Mouse (Mus musculus) gonadal fat pad, adult 2 months (tissue): ENCODE data around the gene Map3k14. TPM values are rescaled to one million over a fixed set of nuclear protein-coding genes. Genes with fewer than 3 reads are reported as not detected.

ENCODE experiments used
- DNase-seq: peaks from one replicate; pipeline ENCODE4 v3.0.0-alpha.2; 2012; ENCODE audit warnings: low read depth
- polyA plus RNA-seq: library from polyadenylated mRNA; depleted of rRNA; stranded (reverse); fragments of >200 nt; gene quantifications from 2 replicates; pipeline ENCODE4 v1.2.3, GENCODE M21; 2012; rRNA removed

Map3k14 gene
- polyA plus RNA-seq, 1 experiment = 9.7 TPM

DNA sequence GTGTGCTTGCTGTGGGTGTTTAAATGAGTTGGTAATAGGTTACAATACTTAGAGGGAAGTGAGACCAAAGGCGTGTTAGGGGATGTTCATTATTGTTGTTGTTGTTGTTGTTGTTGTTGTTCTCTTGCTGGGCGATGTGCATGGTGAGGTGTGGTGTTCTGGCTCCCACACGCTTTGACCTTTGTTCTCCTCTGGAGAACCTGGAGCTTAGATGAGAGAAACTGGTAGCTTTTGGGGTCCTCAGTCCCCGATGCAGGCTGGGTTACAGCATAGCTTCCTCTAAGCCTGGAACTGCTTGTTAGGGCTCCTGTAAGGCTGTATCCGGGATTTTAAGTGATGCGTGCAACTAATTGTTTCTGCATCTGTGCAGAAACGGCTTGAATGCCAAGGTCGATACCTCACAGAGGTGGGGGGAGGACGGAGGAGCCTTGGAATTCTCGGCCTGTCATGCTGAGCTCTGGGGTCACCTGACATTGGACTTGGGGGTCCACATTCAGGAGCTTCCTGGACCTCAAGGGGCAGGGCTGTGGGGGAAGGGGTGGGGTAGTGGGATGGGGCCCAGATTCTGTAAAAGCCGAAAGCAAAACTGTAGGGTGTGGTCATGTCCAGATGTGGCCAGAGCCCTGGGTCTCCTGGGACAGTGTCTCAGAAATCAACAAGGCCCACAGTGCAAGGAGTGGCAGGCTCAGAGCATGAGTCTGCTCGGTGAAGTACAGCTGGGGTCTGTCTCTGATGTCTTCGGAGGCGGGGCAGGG is 91.4 kb downstream of the Map3k14 start:
- no peak for DNase-seq

DNA sequence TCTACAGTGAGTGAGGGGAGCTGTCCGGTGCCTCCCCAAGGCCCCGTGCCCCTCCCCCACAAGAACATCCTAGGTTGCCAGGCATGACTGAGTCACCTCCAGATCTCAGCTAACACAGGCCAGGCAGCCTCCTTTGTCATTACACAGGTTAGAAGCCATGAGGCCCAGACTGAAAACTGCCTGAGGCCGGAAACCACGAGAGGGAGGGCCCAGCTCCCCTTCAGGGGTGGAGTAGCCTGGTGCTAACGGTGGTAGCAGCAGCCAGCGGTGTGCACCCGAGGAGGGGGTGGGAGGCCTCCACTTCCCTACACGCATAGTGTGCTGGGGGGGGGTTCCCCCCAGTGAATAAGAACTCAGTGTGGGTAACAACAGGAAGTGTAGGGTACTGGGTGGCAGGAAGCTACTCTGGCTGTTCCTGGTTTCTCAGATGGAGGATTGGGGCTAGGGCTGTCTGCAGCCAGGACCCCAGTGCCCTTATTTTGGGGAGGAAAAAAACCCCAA is 92.3 kb downstream of the Map3k14 start:
- DNase-seq = no peak

DNA sequence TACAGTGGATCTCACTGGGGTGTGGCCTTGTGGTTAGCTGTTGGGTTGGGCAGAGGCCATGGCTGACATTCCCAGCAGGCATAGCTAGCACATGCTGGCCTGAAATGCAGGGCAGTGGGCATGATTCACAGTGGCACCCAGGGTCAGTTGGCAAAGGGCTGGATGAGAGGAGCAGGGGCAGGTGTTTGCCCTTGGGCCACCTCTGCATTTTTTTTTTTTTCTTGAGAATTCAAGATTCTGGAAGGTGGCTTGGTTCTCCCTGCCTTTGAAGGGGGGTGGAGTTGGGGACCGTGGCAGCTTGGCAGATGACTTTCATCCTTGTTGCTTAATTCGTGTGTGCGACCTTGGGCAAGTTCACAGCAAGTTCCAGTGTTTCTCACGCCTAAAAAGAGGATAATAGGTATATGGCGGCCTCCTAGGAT is 92.8 kb downstream of the Map3k14 start:
- DNase-seq = no peak

DNA sequence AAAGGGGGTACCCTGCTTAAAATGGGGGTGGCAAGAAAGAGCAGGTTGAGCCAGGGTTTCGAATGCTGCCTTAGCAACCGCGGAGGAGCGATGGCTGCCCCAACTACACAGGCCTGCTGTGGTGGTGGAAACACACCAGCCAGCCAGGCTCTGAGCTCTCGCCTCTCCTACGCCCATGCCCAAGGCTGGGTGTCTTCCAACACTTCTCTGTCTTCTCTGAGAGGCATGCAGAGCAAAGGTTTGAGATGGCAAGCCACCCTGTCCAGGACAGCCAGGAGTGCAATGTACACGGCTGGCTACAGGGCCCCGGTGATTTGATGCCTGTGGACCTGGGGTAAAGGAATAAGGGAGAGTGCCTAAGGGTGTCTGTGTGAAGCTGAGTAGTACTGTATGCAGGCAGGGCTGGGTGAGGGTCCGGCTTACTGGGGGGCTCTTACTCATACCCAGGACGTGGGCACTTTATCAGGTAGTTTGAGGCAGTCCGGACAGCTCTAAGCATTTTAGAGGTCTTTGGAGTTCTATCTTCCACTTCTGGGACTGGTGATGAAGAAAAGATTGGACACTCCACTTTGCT is 93.4 kb downstream of the Map3k14 start:
- DNase-seq = no peak

DNA sequence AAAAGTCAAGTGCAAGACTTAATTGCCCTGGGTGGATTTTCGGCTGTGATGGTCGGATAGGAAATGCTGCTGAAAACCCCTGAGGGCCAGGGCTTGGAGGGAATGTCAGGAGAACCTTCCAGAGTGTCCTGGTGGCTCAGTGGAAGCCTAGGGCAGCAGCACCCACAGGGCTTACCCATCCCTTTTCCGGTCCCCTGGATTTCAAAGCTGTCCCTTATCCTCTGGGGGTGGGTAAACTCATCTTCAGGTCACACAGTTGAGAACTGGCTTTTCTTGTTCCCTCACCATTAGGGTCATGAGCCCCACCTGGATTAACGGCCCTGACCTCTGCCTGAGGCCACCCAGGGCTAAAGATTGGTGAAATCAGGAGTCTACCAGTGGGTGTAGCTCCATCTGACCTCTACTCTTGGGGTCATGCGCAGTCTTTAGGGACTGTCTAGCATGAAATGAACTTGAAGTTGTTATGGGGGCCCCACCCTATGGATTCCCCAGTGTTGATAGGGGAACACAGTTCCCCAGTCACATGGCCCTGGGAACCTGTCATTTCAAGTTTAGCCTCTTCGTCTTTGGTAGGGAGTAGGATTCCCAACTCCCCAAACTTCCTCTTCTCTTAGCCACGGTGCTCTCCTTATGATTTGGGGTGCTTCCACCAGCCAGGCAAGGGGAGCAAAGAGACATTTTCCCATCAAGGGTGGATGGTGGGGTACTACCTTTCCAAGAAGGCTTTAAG is 94.1 kb downstream of the Map3k14 start:
- no peak for DNase-seq

DNA sequence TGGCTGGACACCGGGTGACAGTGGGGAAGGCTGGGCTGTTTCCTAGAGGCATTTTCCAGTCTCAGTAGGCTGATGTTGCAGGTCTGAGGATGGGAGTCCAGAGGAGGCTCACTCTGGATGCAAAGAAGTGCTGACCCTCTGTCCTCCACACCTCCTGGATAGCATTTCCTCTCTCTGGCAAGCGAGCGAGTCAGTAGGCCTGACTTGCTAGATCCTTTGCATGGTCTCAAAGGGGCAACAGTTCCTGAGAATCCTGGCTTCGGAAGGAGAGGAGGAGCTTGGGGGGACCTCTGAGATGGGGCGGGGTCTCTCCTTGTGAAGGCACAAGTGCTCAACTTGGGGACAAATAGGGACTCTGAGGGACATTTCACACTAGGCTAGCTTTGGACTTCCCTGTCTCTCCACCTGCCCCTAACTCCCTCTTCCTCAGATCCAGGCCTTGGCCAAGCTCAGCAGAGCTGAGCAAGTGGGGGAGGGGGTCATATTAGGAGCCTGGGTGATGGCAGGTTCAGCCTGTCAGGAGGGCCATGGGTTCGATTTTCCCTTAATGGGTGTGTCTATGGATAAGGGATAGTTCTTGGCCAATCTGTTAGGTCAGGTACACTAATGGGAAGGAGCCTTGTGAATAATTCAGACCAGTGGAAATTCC is 94.8 kb downstream of the Map3k14 start:
- no peak for DNase-seq

DNA sequence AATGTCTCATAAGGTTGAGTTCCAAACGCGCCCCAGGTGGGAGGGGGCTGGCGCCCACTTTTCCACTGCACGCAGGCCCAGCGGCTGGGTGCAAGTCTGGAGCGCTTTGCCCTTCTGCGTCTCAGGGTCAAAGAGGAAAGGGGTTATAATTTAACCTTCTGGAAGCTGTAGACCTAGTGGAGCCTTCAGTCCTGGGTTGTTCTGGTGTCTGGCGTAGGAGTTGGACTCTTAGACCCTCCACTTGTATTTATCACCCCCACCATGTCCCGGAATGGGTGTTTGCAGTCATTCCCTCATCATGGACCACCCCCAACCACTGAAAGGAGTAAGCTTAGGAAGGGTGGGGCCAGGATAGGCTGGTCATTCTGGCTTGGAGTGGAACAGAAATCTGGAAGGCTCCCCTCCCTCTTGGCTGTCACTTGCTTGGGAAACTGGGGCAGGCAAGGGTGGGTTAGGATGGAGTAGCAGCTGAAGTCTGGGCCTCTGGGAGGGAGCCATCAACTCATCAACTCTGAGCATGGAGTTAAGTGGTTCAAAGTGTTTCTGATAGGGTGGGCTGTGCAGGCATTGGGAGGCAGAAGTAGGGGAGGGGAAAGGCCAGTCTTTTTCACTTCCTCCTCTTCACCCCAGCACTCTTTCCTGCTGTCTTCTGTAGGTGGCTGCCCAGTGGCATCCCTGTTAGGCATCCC is 95.4 kb downstream of the Map3k14 start:
- DNase-seq = no peak

DNA sequence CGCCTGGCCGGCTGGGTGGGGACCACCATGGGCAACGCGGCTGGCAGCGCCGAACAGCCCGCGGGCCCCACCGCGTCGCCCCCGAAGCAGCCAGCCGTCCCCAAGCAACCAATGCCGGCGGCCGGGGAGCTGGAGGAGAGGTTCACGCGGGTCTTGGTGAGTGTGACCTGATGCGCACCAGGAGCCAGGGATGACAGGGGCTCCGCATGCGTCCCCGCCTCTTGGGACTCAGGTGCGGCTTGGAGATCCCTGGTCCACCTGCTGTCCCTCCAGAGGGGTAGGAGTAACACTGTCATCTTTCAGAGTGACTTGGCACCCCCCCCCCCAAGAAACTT is 96.0 kb downstream of the Map3k14 start:
- DNase-seq = no peak

DNA sequence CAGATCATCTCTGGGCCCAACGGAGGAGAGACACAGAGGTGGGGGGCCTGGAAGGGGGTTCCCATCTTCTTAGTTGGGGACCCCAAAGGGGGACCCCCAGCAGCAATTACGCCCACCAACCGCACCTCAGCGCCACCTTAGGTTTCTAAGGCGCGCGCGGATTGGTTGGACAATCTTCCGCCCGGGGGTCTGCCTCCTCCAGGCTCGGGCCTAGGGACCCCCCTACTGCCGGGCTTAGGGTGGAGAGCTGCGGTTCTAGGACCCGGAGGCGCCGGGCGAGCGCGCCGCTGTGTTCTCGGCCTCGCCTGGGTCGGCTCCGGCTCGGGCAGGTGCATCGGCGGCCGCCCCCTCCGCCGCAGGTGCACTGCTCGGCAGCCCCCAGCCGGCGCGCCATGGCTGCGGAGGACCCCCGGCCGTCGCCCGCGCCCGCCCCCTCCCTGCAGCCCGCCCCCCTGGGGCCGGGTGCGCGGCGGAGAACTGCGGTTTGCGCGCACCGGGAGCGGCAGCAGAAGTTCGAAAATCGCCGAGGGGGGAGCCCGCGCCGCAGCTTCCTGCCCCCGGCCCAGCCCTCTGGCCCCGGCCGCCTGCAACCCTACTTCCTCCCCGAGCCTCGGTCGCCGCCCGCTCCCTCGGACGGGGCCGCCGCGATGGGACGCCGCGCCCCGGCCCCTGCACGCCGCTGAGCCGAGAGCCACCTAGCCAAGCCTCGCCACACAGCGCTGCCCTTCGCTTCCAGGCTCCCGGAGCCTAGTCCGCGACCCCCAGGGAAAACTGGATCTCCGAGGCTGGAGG is 96.6 kb downstream of the Map3k14 start, which contains the start of gene Fmnl1:
TSS of gene Fmnl1 (plus strand) at position 614 of the 792 bp plus-strand sequence.
- DNase-seq = no peak

DNA sequence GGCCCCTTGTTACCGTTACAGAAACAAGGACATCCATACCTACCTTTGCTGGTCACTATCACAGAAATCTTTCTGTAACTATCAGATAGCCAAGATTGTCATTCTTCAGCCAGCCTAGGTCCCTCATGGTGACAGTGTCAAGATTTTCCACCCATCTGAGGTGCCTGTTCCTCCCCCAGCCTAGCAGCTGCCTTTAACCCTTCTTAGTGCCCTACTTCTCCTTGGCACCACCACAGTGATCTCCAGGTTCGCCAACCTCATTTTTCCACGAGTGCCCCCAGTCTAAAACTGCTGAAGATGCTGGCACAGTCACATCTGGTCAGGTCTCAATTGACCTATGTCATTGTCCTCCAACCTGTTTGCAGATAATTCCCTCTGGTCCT is 97.2 kb downstream of the Map3k14 start:
- DNase-seq = no peak

Other genes starting within 250 kb of the Map3k14 start
- 43.3 and 60.0 TPM in 2 replicates for gene Nmt1, start 239.3 kb downstream of the Map3k14 start, polyA plus RNA-seq
- 58.6 and 61.1 TPM in 2 replicates for gene Dcakd, start 239.1 kb downstream of the Map3k14 start, polyA plus RNA-seq
- gene Plcd3, start 165.8 kb downstream of the Map3k14 start, polyA plus RNA-seq = 25.5 and 30.4 TPM in 2 replicates
- 92.7 and 113 TPM in 2 replicates for gene Acbd4, start 165.8 kb downstream of the Map3k14 start, polyA plus RNA-seq
- gene Hexim1, start 151.2 kb downstream of the Map3k14 start, polyA plus RNA-seq = 16.3 and 21.3 TPM in 2 replicates
- gene Hexim2, start 135.0 kb downstream of the Map3k14 start, polyA plus RNA-seq = 6.9 and 7.8 TPM in 2 replicates
- 6.7 and 10.1 TPM in 2 replicates for gene Fmnl1, start 96.4 kb downstream of the Map3k14 start, polyA plus RNA-seq
- 0.35 and 0.53 TPM in 2 replicates for gene 1700023F06Rik, start 58.9 kb downstream of the Map3k14 start, polyA plus RNA-seq
- gene Spata32, start 49.0 kb downstream of the Map3k14 start, polyA plus RNA-seq = 0.59 and 0.74 TPM in 2 replicates
- 27.6 and 28.1 TPM in 2 replicates for gene Arhgap27, start 96.2 kb upstream of the Map3k14 start, polyA plus RNA-seq
- gene Plekhm1, start 145.2 kb upstream of the Map3k14 start, polyA plus RNA-seq = 18.5 and 22.3 TPM in 2 replicates
- gene Lrrc37a, start 237.1 kb upstream of the Map3k14 start, polyA plus RNA-seq = 0.04 and 0.06 TPM in 2 replicates